Mouse (Mus musculus) heart, embryonic 16.5 days (tissue): Measurements from ENCODE around the gene Atxn2. TPM values are rescaled to one million over a fixed set of nuclear protein-coding genes. Genes with fewer than 3 reads are reported as not detected.

ENCODE experiments used
- ATAC-seq: fragments of 200-750 bp; cut with Nextera tagmentation; replicated peaks from 2 replicates; pipeline ENCODE4 v1.8.0; 2017; ENCODE audit warnings: moderate number of reproducible peaks; ENCODE audit not compliant: insufficient read depth, low FRiP score; ENCODE audit errors: extremely low read depth
- H3K27ac ChIP-seq: fragments of 300-500 bp; sonication (generic); 2 replicates; pipeline ENCODE4 v1.5.1; 2014; ENCODE audit warnings: mild to moderate bottlenecking, low read length, control low read depth, moderate library complexity
- H3K27me3 ChIP-seq: fragments of 300-500 bp; sonication (generic); 2 replicates; pipeline ENCODE4 v1.6.1; 2014; ENCODE audit warnings: low read length, mixed read lengths; ENCODE audit not compliant: control insufficient read depth, insufficient read depth
- H3K36me3 ChIP-seq: fragments of 300-500 bp; sonication (generic); 2 replicates; pipeline ENCODE4 v1.6.1; 2014; ENCODE audit not compliant: control insufficient read depth, insufficient read depth
- H3K4me1 ChIP-seq: fragments of 300-500 bp; sonication (generic); 2 replicates; pipeline ENCODE4 v1.6.1; 2014; ENCODE audit warnings: low read length, mixed read lengths; ENCODE audit not compliant: control insufficient read depth, insufficient read depth
- H3K4me2 ChIP-seq: fragments of 300-500 bp; sonication (generic); 2 replicates; pipeline ENCODE4 v1.6.1; 2014; ENCODE audit warnings: low read depth, mild to moderate bottlenecking, control low read depth, low read length
- H3K4me3 ChIP-seq: fragments of 300-500 bp; sonication (generic); 2 replicates; pipeline ENCODE4 v1.5.1; 2014; ENCODE audit warnings: mild to moderate bottlenecking, control low read depth, low read length
- H3K9ac ChIP-seq: fragments of 300-500 bp; sonication (generic); 2 replicates; pipeline ENCODE4 v1.6.1; 2014; ENCODE audit warnings: low read length, control low read depth
- H3K9me3 ChIP-seq: fragments of 300-500 bp; sonication (generic); replicated peaks from 2 replicates; pipeline ENCODE4 v1.6.1; 2016; ENCODE audit warnings: low read length; ENCODE audit not compliant: control insufficient read depth
- WGBS: fragments of 180-500 bp; shearing (Covaris S2); extraction: QIAGEN DNeasy Blood & Tissue Kit; methylation state at CpG from one replicate; pipeline ENCODE4 v1.1.7; 2014; 5-methylcytosine and 5-hydroxymethylcytosine counted together
- microRNA-seq: library from miRNA; unstranded; fragments of <30 nt; microRNA quantifications from one replicate; pipeline ENCODE4, GENCODE M21; 2017
- polyA plus RNA-seq: library from polyadenylated mRNA; unstranded; fragments of >200 nt; fragmentation: Nextera tagmentation; extraction: Ambion mirVana; gene quantifications from 2 replicates; pipeline ENCODE4 v1.2.1, GENCODE M21; 2015

The Atxn2 gene
- polyA plus RNA-seq, 1 experiment from 2014 or later, result 38.4 TPM

DNA sequence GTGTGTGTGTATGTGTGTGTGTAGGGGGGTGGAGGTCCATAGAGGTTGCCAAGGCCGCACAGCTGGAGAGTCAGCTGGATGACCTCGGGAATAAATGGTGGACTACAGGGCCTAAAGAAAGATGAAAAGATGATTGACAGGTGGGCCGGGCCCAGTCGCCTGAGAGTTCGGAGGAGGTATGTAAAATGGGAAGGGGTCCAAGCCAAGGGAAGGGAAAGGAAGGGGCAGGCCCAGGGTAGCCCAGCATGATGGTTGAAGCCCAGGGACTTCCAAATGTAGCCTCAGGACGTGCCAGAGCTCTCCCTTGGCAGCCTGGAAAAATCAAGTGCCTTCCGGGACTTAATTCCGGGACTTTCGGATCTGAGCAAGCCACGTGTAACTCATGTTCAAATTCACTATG is 143.6 kb downstream of the Atxn2 start:
- H3K27me3 ChIP-seq, result no peaks in the 10 kb centered on the region
- peaks cover 16% of the 10 kb centered on the region for H3K36me3 ChIP-seq
- H3K9me3 ChIP-seq, result no peaks in the 10 kb centered on the region; the same call in 1 of the 2 replicates
- H3K27ac ChIP-seq, result no peak overlapping the region
- WGBS, result 67% methylated on average over 10 of the region's 10 CpGs
- H3K4me2 ChIP-seq, result no peak overlapping the region
- peaks cover 30% of the 10 kb centered on the region for H3K4me1 ChIP-seq
- ATAC-seq, result no peak
- no peak overlapping the region for H3K4me3 ChIP-seq
- no peak overlapping the region for H3K9ac ChIP-seq

- Histone ChIP-seq H3K9ac (no peak overlapping the region), H3K27ac (no peak overlapping the region), H3K36me3 (peaks cover 22% of the 10 kb centered on the region), H3K9me3 (peaks cover 5% of the 10 kb centered on the region), H3K4me2 (no peak overlapping the region), H3K4me1 (peaks cover 10% of the 10 kb centered on the region), H3K4me3 (no peak overlapping the region), H3K27me3 (no peaks in the 10 kb centered on the region)
- ATAC-seq, result no peak
- WGBS, result 66% methylated on average over 11 of the region's 11 CpGs
Measured at GRCm38 (mm10) chr5:121856740-121857139, 145.6 kb downstream of the Atxn2 start.

- no peak overlapping the region for H3K9ac ChIP-seq
- WGBS, result 85% methylated on average over 12 of the region's 12 CpGs
- no peak for ATAC-seq
- peaks cover 5% of the 10 kb centered on the region for H3K9me3 ChIP-seq
- no peak overlapping the region for H3K27ac ChIP-seq
- H3K27me3 ChIP-seq, result no peaks in the 10 kb centered on the region
- no peak overlapping the region for H3K4me3 ChIP-seq
- H3K4me2 ChIP-seq, result no peak overlapping the region
- peaks cover 8% of the 10 kb centered on the region for H3K4me1 ChIP-seq
- peaks cover 6% of the 10 kb centered on the region for H3K36me3 ChIP-seq
Measured at GRCm38 (mm10) chr5:121858427-121858826, 147.3 kb downstream of the Atxn2 start.

- H3K9ac ChIP-seq, result no peak overlapping the region
- ATAC-seq, result no peak
- WGBS, result 45% methylated on average over 5 of the region's 5 CpGs
Measured at GRCm38 (mm10) chr5:121861964-121862363, 150.8 kb downstream of the Atxn2 start.

DNA sequence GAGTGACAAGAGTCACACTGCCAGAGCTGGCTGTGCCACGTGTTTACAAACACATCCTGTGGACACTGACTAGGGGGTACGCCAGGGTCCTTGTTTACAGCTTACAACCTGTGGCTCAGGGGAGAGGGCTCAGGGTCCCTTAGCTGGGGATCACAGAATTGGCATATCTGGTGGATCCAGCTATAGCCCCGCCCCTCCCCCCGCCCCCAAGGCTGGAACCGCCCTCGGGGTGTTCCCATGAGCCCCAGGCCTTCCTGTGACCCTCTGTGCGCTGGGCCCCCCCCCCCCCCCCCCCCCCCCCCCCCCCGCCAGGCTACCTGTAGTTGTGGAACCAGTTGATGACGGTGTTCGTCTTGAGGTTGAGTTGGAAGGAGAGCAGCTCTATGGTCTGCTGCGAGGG is 153.2 kb downstream of the Atxn2 start:
- Histone ChIP-seq H3K4me2 (no peak overlapping the region; the same call in 1 of the 2 replicates), H3K9ac (no peak overlapping the region), H3K9me3 (peaks cover 5% of the 10 kb centered on the region), H3K27ac (no peak overlapping the region), H3K36me3 (peaks cover 6% of the 10 kb centered on the region; the same call in 1 of the 2 replicates), H3K27me3 (no peaks in the 10 kb centered on the region), H3K4me1 (no peaks in the 10 kb centered on the region), H3K4me3 (no peak overlapping the region)
- ATAC-seq, result no peak
- 12% methylated on average over 7 of the region's 11 CpGs for WGBS

More at GRCm38 (mm10) chr5:121861964-121862363, 150.8 kb downstream of the Atxn2 start:
- H3K27ac ChIP-seq, result no peak overlapping the region
- H3K4me1 ChIP-seq, result no peaks in the 10 kb centered on the region
- peaks cover 6% of the 10 kb centered on the region; the same call in 1 of the 2 replicates for H3K36me3 ChIP-seq
- H3K9me3 ChIP-seq, result peaks cover 5% of the 10 kb centered on the region
- H3K4me3 ChIP-seq, result no peak overlapping the region
- no peaks in the 10 kb centered on the region for H3K27me3 ChIP-seq
- no peak overlapping the region for H3K4me2 ChIP-seq

Small RNA genes within 50 kb of the gene (microRNA-seq; reads per million reads assigned to microRNA genes)
- 0.79 reads per million for gene Mir7031

Other genes with a start within 250 kb of the Atxn2 start
- 0.12 and 0.14 TPM in 2 replicates for gene Adam1b, start 207.9 kb upstream of the Atxn2 start, polyA plus RNA-seq
- gene Adam1a, start 165.9 kb upstream of the Atxn2 start, polyA plus RNA-seq, result 0.54 and 1.3 TPM in 2 replicates
- 0.32 TPM in 1 of 2 replicates, not detected in the other for gene Gm42878, start 165.9 kb upstream of the Atxn2 start, polyA plus RNA-seq
- 36.6 and 39.3 TPM in 2 replicates for gene Mapkapk5, start 165.4 kb upstream of the Atxn2 start, polyA plus RNA-seq
- gene Aldh2, start 117.5 kb upstream of the Atxn2 start, polyA plus RNA-seq, result 132 and 133 TPM in 2 replicates
- 6.7 TPM in 2 replicates for gene Acad12, start 92.4 kb upstream of the Atxn2 start, polyA plus RNA-seq
- 2.2 and 2.6 TPM in 2 replicates for gene Acad10, start 50.8 kb upstream of the Atxn2 start, polyA plus RNA-seq
- gene Brap, start 50.8 kb upstream of the Atxn2 start, polyA plus RNA-seq, result 29.0 and 30.0 TPM in 2 replicates
- 12.0 and 13.3 TPM in 2 replicates for gene Sh2b3, start 126.3 kb downstream of the Atxn2 start, polyA plus RNA-seq
- 15.3 and 19.4 TPM in 2 replicates for gene Pheta1, start 137.6 kb downstream of the Atxn2 start, polyA plus RNA-seq